Mouse (Mus musculus): ENCODE results near the gene Ephx4.

DNA sequence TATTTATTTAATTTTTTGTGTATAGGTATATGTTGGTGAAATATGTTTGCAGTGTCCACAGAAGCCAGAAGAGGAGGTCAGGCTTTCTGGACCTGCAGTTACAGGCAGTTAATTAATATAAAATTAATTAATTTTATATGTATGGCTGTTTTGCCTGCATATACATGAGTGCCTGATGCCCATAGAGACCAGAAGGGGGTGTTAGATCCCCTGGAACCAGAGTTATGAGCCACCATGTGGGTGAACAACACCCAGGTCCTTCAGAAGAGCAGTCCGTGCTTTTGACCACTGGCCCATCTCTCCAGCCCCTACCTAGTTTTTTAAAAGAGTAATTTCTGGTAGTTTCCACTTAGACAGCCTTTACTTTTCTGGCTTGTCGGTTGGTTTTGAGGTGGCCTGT, 9.7 kb downstream of the Ephx4 start:
- no peak for TF ChIP-seq CTCF (IDR thresholded peaks at IDR 0.05; ENCODE audit: borderline replicate concordance, insufficient read depth, low read length)
- TF ChIP-seq POLR2A (IDR thresholded peaks at IDR 0.05; ENCODE audit: low read depth, low read length), result no peak
